Mouse (Mus musculus): ENCODE results near the gene Srgap3.

Srgap3 gene

DNA sequence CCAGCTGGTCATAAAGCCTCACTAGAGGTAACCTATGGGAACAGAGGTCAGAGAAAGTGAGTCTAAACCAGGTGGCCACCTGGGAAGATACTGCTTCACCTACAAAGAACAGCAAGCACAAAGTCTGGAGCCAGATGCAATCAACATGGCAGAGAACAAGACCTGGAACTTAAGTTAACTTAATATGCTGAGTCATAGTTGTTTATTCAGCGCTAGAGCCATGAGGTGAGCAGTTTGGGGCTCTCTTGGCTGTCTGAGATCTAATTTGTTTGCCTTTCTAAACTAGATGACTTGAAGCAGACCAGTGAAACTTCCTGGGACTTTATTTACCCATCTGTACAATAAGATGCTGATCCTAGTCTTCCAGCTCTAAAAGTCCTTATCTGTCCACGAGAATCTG lies 263.0 kb downstream of the Srgap3 start:
- no peak for DNase-seq (ENCODE audit: low spot score)

All from urinary bladder, postnatal 10 days (tissue).